Mouse (Mus musculus) C2C12 (cell line): ENCODE measurements at regions not wholly inside any gene's neighbourhood (a gene's known extent, or its start where the extent isn't known, plus 50 kb on each side); places are given as distances from the start of the nearest gene placed in this dataset.

ENCODE experiments used
- H3K27me3 ChIP-seq: one replicate; pipeline ENCODE4 v1.6.1; 2011; ENCODE audit not compliant: control insufficient read depth, insufficient read depth, insufficient read length
- H3K36me3 ChIP-seq: one replicate; pipeline ENCODE4 v1.6.1; 2011; ENCODE audit not compliant: control insufficient read depth, insufficient read depth
- H3K4me3 ChIP-seq: one replicate; pipeline ENCODE4 v1.5.1; 2011; ENCODE audit warnings: mild to moderate bottlenecking, control low read depth; ENCODE audit not compliant: poor library complexity, insufficient read depth, severe bottlenecking
- H3K79me2 ChIP-seq: one replicate; pipeline ENCODE4 v1.6.1; 2011; ENCODE audit not compliant: control insufficient read depth, insufficient read depth
- H3K79me3 ChIP-seq: one replicate; pipeline ENCODE4 v1.6.1; 2011; ENCODE audit warnings: low read depth, control low read depth
- H3ac ChIP-seq: one replicate; pipeline ENCODE3; 2011; ENCODE audit warnings: low read depth; ENCODE audit not compliant: control insufficient read depth, insufficient read length
- CEBPB ChIP-seq: IDR thresholded peaks from one replicate; pipeline ENCODE4 v1.6.1; 2011; ENCODE audit warnings: low read depth, mild to moderate bottlenecking, control low read depth, moderate library complexity
- CTCF ChIP-seq: IDR thresholded peaks from one replicate; pipeline ENCODE4 v1.5.1; 2011; ENCODE audit not compliant: control insufficient read depth, insufficient read depth, insufficient read length
- FOSL1 ChIP-seq: IDR thresholded peaks from one replicate; pipeline ENCODE4 v1.8.0; 2011; ENCODE audit warnings: mild to moderate bottlenecking, low read length; ENCODE audit not compliant: poor library complexity, insufficient read depth, severe bottlenecking
- MAX ChIP-seq: IDR thresholded peaks from one replicate; pipeline ENCODE4 v1.6.1; 2011; ENCODE audit warnings: mild to moderate bottlenecking, control low read depth
- MYOD1 ChIP-seq: IDR thresholded peaks from one replicate; pipeline ENCODE4 v1.6.1; 2011; ENCODE audit warnings: low read depth; ENCODE audit not compliant: control insufficient read depth, insufficient read length
- MYOG ChIP-seq: IDR thresholded peaks from one replicate; pipeline ENCODE4 v1.6.1; 2011; ENCODE audit not compliant: control insufficient read depth, insufficient read length; ENCODE audit errors: extremely low read depth
- USF1 ChIP-seq: IDR thresholded peaks from one replicate; pipeline ENCODE4 v1.6.1; 2011; ENCODE audit warnings: low read depth, mild to moderate bottlenecking, control low read depth, moderate library complexity

GRCm38 (mm10) chr12:112435295-112436110, 53.7 kb upstream of the A530016L24Rik start:
- peaks cover 60% of the 10 kb centered on the region for H3K27me3 ChIP-seq
- no peaks in the 10 kb centered on the region for H3K36me3 ChIP-seq
- H3K4me3 ChIP-seq: no peak overlapping the region
- TF ChIP-seq MYOD1: no peak
- no peak overlapping the region for H3ac ChIP-seq
- H3K79me2 ChIP-seq: no peaks in the 10 kb centered on the region
- H3K79me3 ChIP-seq: no peaks in the 10 kb centered on the region

DNA sequence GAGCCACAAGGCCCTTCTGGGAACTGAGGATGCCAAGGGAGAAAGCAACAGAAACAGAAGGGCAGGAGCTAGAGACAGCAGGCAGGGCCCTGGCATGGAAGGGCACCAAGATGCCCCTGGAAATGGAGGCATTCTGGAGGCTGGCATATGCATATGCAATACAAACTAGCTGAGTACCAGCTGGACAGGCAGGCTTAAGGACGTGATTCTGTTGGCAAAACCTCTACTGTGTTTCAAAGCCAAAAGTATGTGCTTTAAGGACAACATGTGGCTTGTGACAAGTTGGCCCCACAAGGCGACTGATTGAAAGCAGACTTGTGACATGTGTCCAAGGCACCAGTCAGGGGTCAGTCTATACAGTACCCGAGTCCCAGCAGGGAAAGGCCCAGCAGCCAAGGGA, 52.2 kb upstream of the A530016L24Rik start:
- Histone ChIP-seq H3K4me3 (no peak overlapping the region), H3ac (no peak overlapping the region), H3K27me3 (peaks cover 61% of the 10 kb centered on the region), H3K79me3 (no peaks in the 10 kb centered on the region), H3K36me3 (no peaks in the 10 kb centered on the region), H3K79me2 (no peaks in the 10 kb centered on the region)
- TF ChIP-seq MYOD1 (no peak), MAX (no peak), USF1 (no peak), CTCF (no peak), MYOG (no peak), CEBPB (no peak), FOSL1 (no peak)

GRCm38 (mm10) chr12:112438206-112438605, 51.0 kb upstream of the A530016L24Rik start:
- Histone ChIP-seq H3K36me3 (no peaks in the 10 kb centered on the region), H3K79me3 (no peaks in the 10 kb centered on the region), H3ac (no peak overlapping the region), H3K27me3 (peaks cover 62% of the 10 kb centered on the region), H3K79me2 (no peaks in the 10 kb centered on the region), H3K4me3 (no peak overlapping the region)
- no peak for TF ChIP-seq CEBPB
- no peak for TF ChIP-seq MAX
- no peak for TF ChIP-seq FOSL1
- no peak for TF ChIP-seq CTCF
- no peak for TF ChIP-seq MYOD1
- no peak for TF ChIP-seq MYOG
- TF ChIP-seq USF1: no peak
